Mouse (Mus musculus) layer of hippocampus, postnatal 36 days (tissue): ENCODE measurements around the gene Itch. TPM values are rescaled to one million over a fixed set of nuclear protein-coding genes. Genes with fewer than 3 reads are reported as not detected.
A peak's percentile ranks its signal among the peaks of the same experiment; 100 is the strongest.
"Not testable (repeated sequence)": the region's sequence is repeated elsewhere in the genome, so short reads cannot be mapped to it uniquely, and the experiment has no call there.

Source experiments
- DNase-seq, 2 experiments: peaks; one replicate each; pipeline ENCODE4 v3.0.0; 2022
- total RNA-seq, 2 experiments: library from RNA; stranded (reverse); gene quantifications; 2 replicates each; pipeline ENCODE4 v1.2.3; 2021

Gene Itch
- total RNA-seq, 2 experiments from 2014 or later: 60.6 to 61.8 TPM

GRCm38 (mm10) chr2:155149296-155149695 is 16.0 kb downstream of the Itch start:
- DNase-seq: not testable (repeated sequence)

GRCm38 (mm10) chr2:155207419-155207818 is 74.1 kb downstream of the Itch start:
- no peak for DNase-seq

- DNase-seq: no peak
Measured at GRCm38 (mm10) chr2:155223145-155223544, 89.8 kb downstream of the Itch start.

GRCm38 (mm10) chr2:155224721-155225120 is 91.4 kb downstream of the Itch start:
- DNase-seq: no peak

GRCm38 (mm10) chr2:155235746-155236361 is 102.5 kb downstream of the Itch start:
- DNase-seq: no peak

GRCm38 (mm10) chr2:155236362-155236992 is 103.2 kb downstream of the Itch start, which contains the start of gene Dynlrb1:
Gene Dynlrb1 (plus strand): TSS chr2:155236533.
- DNase-seq: peak; percentile 98 to 99

- DNase-seq: no peak
Measured at GRCm38 (mm10) chr2:155237276-155237675, 104.0 kb downstream of the Itch start.

GRCm38 (mm10) chr2:155240915-155241314 is 107.6 kb downstream of the Itch start:
- DNase-seq: no peak

- DNase-seq: no peak
Measured at GRCm38 (mm10) chr2:155242296-155242855, 109.1 kb downstream of the Itch start.

- DNase-seq: no peak
Measured at GRCm38 (mm10) chr2:155246231-155246630, 112.9 kb downstream of the Itch start.

- no peak for DNase-seq
Measured at GRCm38 (mm10) chr2:155248206-155248605, 114.9 kb downstream of the Itch start.

GRCm38 (mm10) chr2:155248718-155249117 is 115.4 kb downstream of the Itch start:
- DNase-seq: no peak

GRCm38 (mm10) chr2:155249588-155249987 is 116.3 kb downstream of the Itch start:
- DNase-seq: no peak

- no peak for DNase-seq
Measured at GRCm38 (mm10) chr2:155265526-155265925, 132.2 kb downstream of the Itch start.

- no peak for DNase-seq
Measured at GRCm38 (mm10) chr2:155266896-155267295, 133.6 kb downstream of the Itch start.

- no peak for DNase-seq
Measured at GRCm38 (mm10) chr2:155271957-155272356, 138.6 kb downstream of the Itch start.

GRCm38 (mm10) chr2:155272396-155273170 is 139.3 kb downstream of the Itch start:
- no peak for DNase-seq

- DNase-seq: no peak
Measured at GRCm38 (mm10) chr2:155273603-155274002, 140.3 kb downstream of the Itch start.

- peak; percentile 97 for DNase-seq
Measured at GRCm38 (mm10) chr2:155276195-155276594, 142.9 kb downstream of the Itch start, which contains the start of gene Map1lc3a. Gene Map1lc3a (plus strand): TSS chr2:155276297.
